ENCODE assay signal across 18 mouse cellular contexts in genomic region chr6:50295136-50295535, GRCm38 (mm10). TPM values are rescaled to one million over a fixed set of nuclear protein-coding genes. Genes with fewer than 3 reads are reported as not detected.
DNase-seq lines count a peak whose midpoint lies in the region; ATAC-seq and TF ChIP-seq lines count a peak whose summit lies in the region.
"Had no signal": no experiment of that assay in that cellular context is flagged by ENCODE, and none has a peak within 500 bp of the region (broad histone marks: within the 10 kb centered on the region; RNA-seq: fewer than 3 reads in every experiment).

No protein-coding gene starts in this region.

- H3K9ac ChIP-seq in heart, embryonic 13.5 days: no peak overlapping the region
- peak overlapping the region; percentile 63 for H3K9ac ChIP-seq in CH12.LX (ENCODE audit: insufficient read depth, low read depth)
- H3K9ac ChIP-seq: embryonic facial prominence, embryonic 12.5 days; forebrain, embryonic 15.5 days; hindbrain, embryonic 12.5 days had no signal

- TF ChIP-seq RAD21 in CH12.LX (IDR thresholded peaks at IDR 0.05; ENCODE audit: low read depth, low read length): no peak

- H3K27me3 ChIP-seq in heart, embryonic 13.5 days (replicated peaks): no peaks in the 10 kb centered on the region
- no peaks in the 10 kb centered on the region for H3K27me3 ChIP-seq in heart, embryonic 10.5 days (ENCODE audit: insufficient read depth, poor library complexity, severe bottlenecking)
- H3K27me3 ChIP-seq in CH12.LX (replicated peaks): no peaks in the 10 kb centered on the region
- H3K27me3 ChIP-seq: embryonic facial prominence, embryonic 12.5 days; forebrain, embryonic 15.5 days; hindbrain, embryonic 12.5 days had no signal

- ATAC-seq in heart, embryonic 13.5 days (ENCODE audit: extremely low read depth, insufficient number of reproducible peaks, low FRiP score, low TSS enrichment): no peak
- 0 out of 2 replicates have a peak, but pooled peaks have one; percentile 6 for ATAC-seq in common myeloid progenitor, adult 5-6 weeks (replicated peaks; ENCODE audit: low read depth, poor library complexity, severe bottlenecking)
- peak; percentile 16; the same call in 1 of the 2 replicates for ATAC-seq in monocyte, adult 5-6 weeks (replicated peaks; ENCODE audit: insufficient number of reproducible peaks, low FRiP score, low TSS enrichment, poor library complexity, severe bottlenecking)
- ATAC-seq: forebrain, embryonic 15.5 days; inflammation-experienced regulatory T-cells, adult 6 months; intestine, postnatal 0 days had no signal

- H3K79me2 ChIP-seq in CH12.LX (replicated peaks; ENCODE audit: control insufficient read depth, extremely low read depth, insufficient read depth, poor library complexity, severe bottlenecking): 0 out of 2 replicates have a peak, but pooled peaks cover 2% of the 10 kb centered on the region

- in situ Hi-C loops in CH12.LX (cut with MboI; ENCODE audit: low pct_ligation_motif_present, low pct_unique_long_range_greater_than_20kb, low sequenced_read_pairs): loop anchor here (25.0 kb wide), 2 partner anchors 183 to 358 kb away; partner anchors contain the start of gene Mpp6

- peaks cover 16% of the 10 kb centered on the region for H3K4me1 ChIP-seq in heart, embryonic 13.5 days
- peaks cover 11% of the 10 kb centered on the region; the same call in 1 of the 2 replicates for H3K4me1 ChIP-seq in heart, embryonic 10.5 days
- peaks cover 7 to 57% of the 10 kb centered on the region in 2 experiments; a peak in 3 of 4 replicates for H3K4me1 ChIP-seq in CH12.LX (ENCODE audit: control insufficient read depth in 1 of 2, insufficient read depth in 2 of 2)
- H3K4me1 ChIP-seq: embryonic facial prominence, embryonic 12.5 days; forebrain, embryonic 15.5 days; hindbrain, embryonic 12.5 days had no signal

- TF ChIP-seq POLR2A in CH12.LX (IDR thresholded peaks at IDR 0.05; ENCODE audit: low read depth, low read length): no peak

- dilution Hi-C loops in CH12.LX (cut with MboI; ENCODE audit: extremely low pct_ligation_motif_present, extremely low pct_unique_long_range_greater_than_20kb, low sequenced_read_pairs): no loop called here

- no peak for TF ChIP-seq CTCF in CH12.LX (conservative IDR thresholded peaks at IDR 0.05 in 1 of 2, IDR thresholded peaks at IDR 0.05 in 1 of 2; ENCODE audit: low read depth in 2 of 2, low read length in 2 of 2)

- 70% methylated on average over 10 of the region's 10 CpGs for WGBS in heart, embryonic 13.5 days
- WGBS in heart, embryonic 10.5 days: 78% methylated on average over 10 of the region's 10 CpGs

- no peaks in the 10 kb centered on the region for H3K9me3 ChIP-seq in heart, embryonic 13.5 days
- no peaks in the 10 kb centered on the region for H3K9me3 ChIP-seq in heart, embryonic 10.5 days
- H3K9me3 ChIP-seq in CH12.LX (replicated peaks; ENCODE audit: low read length): peaks cover 2% of the 10 kb centered on the region
- H3K9me3 ChIP-seq: embryonic facial prominence, embryonic 12.5 days; forebrain, embryonic 15.5 days; hindbrain, embryonic 12.5 days had no signal

- H3K36me3 ChIP-seq in heart, embryonic 13.5 days: peaks cover 19% of the 10 kb centered on the region
- H3K36me3 ChIP-seq in heart, embryonic 10.5 days: peaks cover 5% of the 10 kb centered on the region; the same call in 1 of the 2 replicates
- H3K36me3 ChIP-seq in CH12.LX (replicated peaks in 1 of 2; ENCODE audit: control insufficient read depth in 1 of 2, insufficient read depth in 1 of 2, low read length in 1 of 2): peaks cover 0 to 7% of the 10 kb centered on the region in 2 experiments
- H3K36me3 ChIP-seq: forebrain, embryonic 15.5 days; hindbrain, embryonic 12.5 days had no signal

- TF ChIP-seq EP300 in CH12.LX (IDR thresholded peaks at IDR 0.05; ENCODE audit: low read length): peak; percentile 7; the same call in 1 of the 2 replicates

- no peak overlapping the region for H3K4me3 ChIP-seq in heart, embryonic 13.5 days
- no peak overlapping the region for H3K4me3 ChIP-seq in heart, embryonic 10.5 days
- H3K4me3 ChIP-seq in CH12.LX (replicated peaks in 1 of 3; ENCODE audit: low read depth in 2 of 3, low read length in 2 of 3, poor library complexity in 1 of 3): no peak overlapping the region
- H3K4me3 ChIP-seq: embryonic facial prominence, embryonic 12.5 days; forebrain, embryonic 15.5 days; hindbrain, embryonic 12.5 days had no signal

- H3K27ac ChIP-seq in heart, embryonic 13.5 days (replicated peaks): peak overlapping the region; percentile 71
- H3K27ac ChIP-seq in heart, embryonic 10.5 days: no peak overlapping the region
- H3K27ac ChIP-seq in CH12.LX (ENCODE audit: insufficient read depth, low read depth): peak overlapping the region; percentile 64
- H3K27ac ChIP-seq: embryonic facial prominence, embryonic 12.5 days; forebrain, embryonic 15.5 days; hindbrain, embryonic 12.5 days had no signal

- DNase-seq in heart, embryonic 10.5 days (ENCODE audit: low spot score): no peak
- no peak for DNase-seq in CH12.LX (ENCODE audit: extremely low read depth)
- DNase-seq in adrenal gland, postnatal 4 days (ENCODE audit: low spot score in 2 of 2): no peak
- DNase-seq in urinary bladder, adult 2 months (ENCODE audit: low spot score): no peak
- DNase-seq: adrenal gland, postnatal 14 days; cerebellum, adult 8-10 months; cerebellum, postnatal 14 days; gastrocnemius, postnatal 14 days; heart, postnatal 10 days; heart, postnatal 4 days had no signal

- no peak overlapping the region for H3K4me2 ChIP-seq in heart, embryonic 13.5 days
- peak overlapping the region; percentile 96 for H3K4me2 ChIP-seq in CH12.LX (ENCODE audit: insufficient read depth, low read depth, poor library complexity, severe bottlenecking)
- H3K4me2 ChIP-seq: embryonic facial prominence, embryonic 12.5 days; forebrain, embryonic 15.5 days; hindbrain, embryonic 12.5 days had no signal

TF ChIP-seq in CH12.LX, 34 proteins besides CTCF, POLR2A, EP300 and RAD21:
- peak; percentile 73 for TF ChIP-seq ZNF384 (IDR thresholded peaks at IDR 0.05; ENCODE audit: low read depth, low read length)
- TF ChIP-seq MYC (IDR thresholded peaks at IDR 0.05; ENCODE audit: low read depth, low read length): no peak
- 0 out of 2 replicates have a peak, but pooled peaks have one; percentile 42 for TF ChIP-seq MXI1 (IDR thresholded peaks at IDR 0.05; ENCODE audit: low read depth, low read length)

RNA-seq across cellular contexts. Expression of gene Gsdme, which starts 31.5 kb away (rescaled TPM):
- polyA plus RNA-seq in heart, embryonic 13.5 days (2015; fragmentation: Nextera tagmentation; extraction: Ambion mirVana): 32.9 and 34.6 TPM in 2 replicates
- polyA plus RNA-seq in heart, embryonic 10.5 days (2016; fragmentation: Nextera tagmentation; extraction: Ambion mirVana): 29.4 and 36.6 TPM in 2 replicates
- total RNA-seq in CH12.LX (2012; rRNA removed) (0.29 and 0.38 TPM in 2 replicates), CH12.LX (2014; rRNA removed) (not detected in 2 replicates)
- polyA plus RNA-seq in CH12.LX (2012; ENCODE audit: insufficient read length, low read depth): 1.8 and 2.0 TPM in 2 replicates
- 6.6 and 9.5 TPM in 2 replicates for total RNA-seq in common myeloid progenitor, adult 5-6 weeks (2017)
- total RNA-seq in monocyte, adult 5-6 weeks (2017): 6.6 to 13.2 TPM (median 9.0 TPM) in 3 replicates
- 1 to 10 TPM; 4.3 to 5.0 TPM for total RNA-seq in adrenal gland, postnatal 4 days (2021)
- 4.1 and 5.2 TPM in 2 replicates for polyA plus RNA-seq in urinary bladder, adult 2 months (2012; rRNA removed)
